Mouse (Mus musculus) liver, embryonic 11.5 days (tissue): ENCODE results near the gene Myo9b. TPM values are rescaled to one million over a fixed set of nuclear protein-coding genes. Genes with fewer than 3 reads are reported as not detected.
"Not testable (repeated sequence)": the region's sequence is repeated elsewhere in the genome, so short reads cannot be mapped to it uniquely, and the experiment has no call there.

Source experiments
- ATAC-seq: fragments of 200-750 bp; cut with Nextera tagmentation; replicated peaks from 2 replicates; pipeline ENCODE4 v1.8.0; 2017; ENCODE audit warnings: moderate number of reproducible peaks, mild to moderate bottlenecking, moderate TSS enrichment, moderate library complexity; ENCODE audit not compliant: low FRiP score
- DNase-seq: peaks from one replicate; pipeline ENCODE4 v3.0.0-alpha.2; 2017; ENCODE audit warnings: low spot score
- H3K27ac ChIP-seq: fragments of 300-500 bp; sonication (generic); 2 replicates; pipeline ENCODE4 v1.5.1; 2014; ENCODE audit warnings: mild to moderate bottlenecking, low read depth, low read length, control low read depth
- H3K27me3 ChIP-seq: fragments of 300-500 bp; sonication (generic); replicated peaks from 2 replicates; pipeline ENCODE4 v1.6.1; 2014; ENCODE audit warnings: low read length, mixed read lengths; ENCODE audit not compliant: control insufficient read depth, insufficient read depth
- H3K36me3 ChIP-seq: fragments of 300-500 bp; sonication (generic); 2 replicates; pipeline ENCODE4 v1.6.1; 2014; ENCODE audit warnings: mild to moderate bottlenecking, low read length, moderate library complexity, mixed read lengths; ENCODE audit not compliant: control insufficient read depth, insufficient read depth
- H3K4me1 ChIP-seq: fragments of 300-500 bp; sonication (generic); replicated peaks from 2 replicates; pipeline ENCODE4 v1.6.1; 2014; ENCODE audit warnings: low read length, mixed read lengths; ENCODE audit not compliant: control insufficient read depth, insufficient read depth
- H3K4me2 ChIP-seq: fragments of 300-500 bp; sonication (generic); 2 replicates; pipeline ENCODE4 v1.6.1; 2014; ENCODE audit warnings: mild to moderate bottlenecking, control low read depth, moderate library complexity
- H3K4me3 ChIP-seq: fragments of 300-500 bp; sonication (generic); 2 replicates; pipeline ENCODE4 v1.5.1; 2014; ENCODE audit warnings: low read depth, low read length, control low read depth
- H3K9ac ChIP-seq: fragments of 300-500 bp; sonication (generic); 2 replicates; pipeline ENCODE4 v1.6.1; 2014; ENCODE audit warnings: low read depth, low read length, control low read depth
- H3K9me3 ChIP-seq: fragments of 300-500 bp; sonication (generic); 2 replicates; pipeline ENCODE4 v1.6.1; 2016; ENCODE audit warnings: low read length, inconsistent platforms, mixed read lengths; ENCODE audit not compliant: control insufficient read depth
- WGBS: fragments of 180-500 bp; shearing (Covaris S2); extraction: QIAGEN DNeasy Blood & Tissue Kit; methylation state at CpG from one replicate; pipeline ENCODE4 v1.1.7; 2014; 5-methylcytosine and 5-hydroxymethylcytosine counted together
- polyA plus RNA-seq: library from polyadenylated mRNA; unstranded; fragments of >200 nt; fragmentation: Nextera tagmentation; extraction: Ambion mirVana; gene quantifications from 2 replicates; pipeline ENCODE4 v1.2.1, GENCODE M21; 2014

The Myo9b gene
- polyA plus RNA-seq, 1 experiment from 2014 or later: 19.0 TPM

GRCm38 (mm10) chr8:71316486-71317031, 44.0 kb downstream of the Myo9b start:
- DNase-seq (no peak), ATAC-seq (no peak; the same call in 1 of the 2 replicates)
- Histone ChIP-seq H3K4me1 (peaks cover 24% of the 10 kb centered on the region), H3K9ac (no peak overlapping the region), H3K27me3 (no peaks in the 10 kb centered on the region), H3K9me3 (no peaks in the 10 kb centered on the region), H3K36me3 (no peaks in the 10 kb centered on the region; the same call in 1 of the 2 replicates), H3K27ac (no peak overlapping the region), H3K4me2 (no peak overlapping the region), H3K4me3 (no peak overlapping the region)

- not testable (repeated sequence) for H3K9me3 ChIP-seq, H3K36me3 ChIP-seq, H3K27ac ChIP-seq, DNase-seq, ATAC-seq, H3K9ac ChIP-seq, H3K4me3 ChIP-seq, H3K4me2 ChIP-seq, H3K27me3 ChIP-seq
- peaks cover 11% of the 10 kb centered on the region; the same call in 1 of the 2 replicates for H3K4me1 ChIP-seq
- WGBS: 89% methylated on average over 5 of the region's 5 CpGs
Measured at GRCm38 (mm10) chr8:71318610-71319009, 46.1 kb downstream of the Myo9b start.

- not testable (repeated sequence) for DNase-seq, H3K9me3 ChIP-seq, H3K27me3 ChIP-seq, H3K27ac ChIP-seq, H3K4me3 ChIP-seq, H3K9ac ChIP-seq, H3K4me1 ChIP-seq, H3K4me2 ChIP-seq
- ATAC-seq: peak; percentile 52; the same call in 1 of the 2 replicates
- whole genome bisulfite sequencing: 66% methylated on average over 2 of the region's 2 CpGs
- H3K36me3 ChIP-seq: peaks cover 12% of the 10 kb centered on the region
Measured at GRCm38 (mm10) chr8:71319760-71320159, 47.2 kb downstream of the Myo9b start.

GRCm38 (mm10) chr8:71322939-71323338, 50.4 kb downstream of the Myo9b start:
- no peak overlapping the region for H3K4me2 ChIP-seq
- no peak for ATAC-seq
- no peak overlapping the region for H3K27ac ChIP-seq
- H3K4me1 ChIP-seq: no peaks in the 10 kb centered on the region
- H3K9me3 ChIP-seq: no peaks in the 10 kb centered on the region
- peaks cover 15% of the 10 kb centered on the region for H3K36me3 ChIP-seq
- H3K4me3 ChIP-seq: no peak overlapping the region
- H3K27me3 ChIP-seq: no peaks in the 10 kb centered on the region
- WGBS: 90% methylated on average over 3 of the region's 3 CpGs
- no peak for DNase-seq
- H3K9ac ChIP-seq: no peak overlapping the region

GRCm38 (mm10) chr8:71324848-71325247, 52.3 kb downstream of the Myo9b start:
- Histone ChIP-seq H3K9me3 (no peaks in the 10 kb centered on the region), H3K4me2 (no peak overlapping the region), H3K36me3 (peaks cover 22% of the 10 kb centered on the region), H3K27ac (no peak overlapping the region), H3K27me3 (no peaks in the 10 kb centered on the region), H3K4me1 (no peaks in the 10 kb centered on the region), H3K4me3 (no peak overlapping the region), H3K9ac (no peak overlapping the region)
- WGBS: 94% methylated on average over 1 of the region's 1 CpGs
- no peak for ATAC-seq
- DNase-seq: no peak

- H3K4me3 ChIP-seq, H3K4me1 ChIP-seq, H3K9me3 ChIP-seq, H3K9ac ChIP-seq, DNase-seq, H3K27ac ChIP-seq, H3K4me2 ChIP-seq, ATAC-seq, H3K27me3 ChIP-seq: not testable (repeated sequence)
- H3K36me3 ChIP-seq: peaks cover 10% of the 10 kb centered on the region; the same call in 1 of the 2 replicates
- WGBS: 97% methylated on average over 5 of the region's 6 CpGs
Measured at GRCm38 (mm10) chr8:71337834-71338233, 65.3 kb downstream of the Myo9b start.

GRCm38 (mm10) chr8:71340625-71341024, 68.1 kb downstream of the Myo9b start:
- Histone ChIP-seq H3K9ac (no peak overlapping the region), H3K9me3 (no peaks in the 10 kb centered on the region), H3K36me3 (peaks cover 12% of the 10 kb centered on the region; the same call in 1 of the 2 replicates), H3K4me1 (no peaks in the 10 kb centered on the region), H3K27ac (no peak overlapping the region), H3K4me2 (no peak overlapping the region), H3K4me3 (no peak overlapping the region), H3K27me3 (no peaks in the 10 kb centered on the region)
- ATAC-seq: no peak
- DNase-seq: no peak
- WGBS: 76% methylated on average over 5 of the region's 5 CpGs

- Histone ChIP-seq H3K27me3 (no peaks in the 10 kb centered on the region), H3K9ac (no peak overlapping the region), H3K4me3 (no peak overlapping the region), H3K27ac (no peak overlapping the region), H3K9me3 (no peaks in the 10 kb centered on the region), H3K4me1 (no peaks in the 10 kb centered on the region), H3K4me2 (no peak overlapping the region), H3K36me3 (peaks cover 34% of the 10 kb centered on the region)
- DNase-seq (no peak), ATAC-seq (no peak)
- WGBS: 67% methylated on average over 1 of the region's 1 CpGs
Measured at GRCm38 (mm10) chr8:71346581-71346980, 74.1 kb downstream of the Myo9b start.

GRCm38 (mm10) chr8:71351117-71351516, 78.6 kb downstream of the Myo9b start:
- no peaks in the 10 kb centered on the region for H3K27me3 ChIP-seq
- no peak overlapping the region for H3K9ac ChIP-seq
- peaks cover 37% of the 10 kb centered on the region for H3K36me3 ChIP-seq
- no peaks in the 10 kb centered on the region for H3K9me3 ChIP-seq
- no peaks in the 10 kb centered on the region for H3K4me1 ChIP-seq
- ATAC-seq (no peak), DNase-seq (no peak)
- 68% methylated on average over 3 of the region's 3 CpGs for WGBS
- H3K4me3 ChIP-seq: no peak overlapping the region
- no peak overlapping the region for H3K4me2 ChIP-seq
- H3K27ac ChIP-seq: no peak overlapping the region
